Mouse (Mus musculus) thymus, postnatal 14 days (tissue): ENCODE data around the gene Far2.

Experiments used
- DNase-seq: peaks from one replicate; pipeline ENCODE4 v3.0.0; 2021

The Far2 gene

GRCm38 (mm10) chr6:148227542-148227941 is 180.5 kb downstream of the Far2 start:
- no peak for DNase-seq
